Mouse (Mus musculus) intestine, embryonic 16.5 days (tissue): ENCODE data around the gene Dph2. TPM values are rescaled to one million over a fixed set of nuclear protein-coding genes. Genes with fewer than 3 reads are reported as not detected.

ENCODE experiments used
- ATAC-seq: fragments of 200-750 bp; cut with Nextera tagmentation; 2 replicates; pipeline ENCODE4 v1.8.0; 2017; ENCODE audit warnings: moderate TSS enrichment, moderate library complexity
- H3K27ac ChIP-seq: fragments of 300-500 bp; sonication (generic); 2 replicates; pipeline ENCODE4 v1.5.1; 2014; ENCODE audit warnings: mild to moderate bottlenecking, low read length
- H3K27me3 ChIP-seq: fragments of 300-500 bp; sonication (generic); replicated peaks from 2 replicates; pipeline ENCODE4 v1.6.1; 2014; ENCODE audit warnings: low read length, control low read depth, mixed read lengths; ENCODE audit not compliant: control insufficient read depth, insufficient read depth
- H3K36me3 ChIP-seq: fragments of 300-500 bp; sonication (generic); 2 replicates; pipeline ENCODE4 v1.6.1; 2014; ENCODE audit warnings: low read length, control low read depth; ENCODE audit not compliant: control insufficient read depth, insufficient read depth
- H3K4me1 ChIP-seq: fragments of 300-500 bp; sonication (generic); 2 replicates; pipeline ENCODE4 v1.6.1; 2014; ENCODE audit warnings: low read length, control low read depth, mixed read lengths; ENCODE audit not compliant: control insufficient read depth, insufficient read depth
- H3K4me2 ChIP-seq: fragments of 300-500 bp; sonication (generic); 2 replicates; pipeline ENCODE4 v1.6.1; 2014; ENCODE audit warnings: low read depth, low read length, control low read depth
- H3K4me3 ChIP-seq: fragments of 300-500 bp; sonication (generic); 2 replicates; pipeline ENCODE4 v1.5.1; 2014; ENCODE audit warnings: mild to moderate bottlenecking, low read length
- H3K9ac ChIP-seq: fragments of 300-500 bp; sonication (generic); 2 replicates; pipeline ENCODE4 v1.6.1; 2014; ENCODE audit warnings: low read depth, low read length
- H3K9me3 ChIP-seq: fragments of 300-500 bp; sonication (generic); 2 replicates; pipeline ENCODE4 v1.6.1; 2016; ENCODE audit warnings: low read length, control low read depth; ENCODE audit not compliant: control insufficient read depth
- WGBS: fragments of 180-500 bp; shearing (Covaris S2); extraction: QIAGEN DNeasy Blood & Tissue Kit; methylation state at CpG from one replicate; pipeline ENCODE4 v1.1.7; 2014; 5-methylcytosine and 5-hydroxymethylcytosine counted together
- polyA plus RNA-seq: library from polyadenylated mRNA; unstranded; fragments of >200 nt; fragmentation: Nextera tagmentation; extraction: Ambion mirVana; gene quantifications from 2 replicates; pipeline ENCODE4 v1.2.1, GENCODE M21; 2015

Dph2 gene
- polyA plus RNA-seq, 1 experiment from 2014 or later, result 19.4 TPM

- Histone ChIP-seq H3K36me3 (no peaks in the 10 kb centered on the region), H3K4me1 (peaks cover 7% of the 10 kb centered on the region; the same call in 1 of the 2 replicates), H3K9ac (no peak overlapping the region), H3K9me3 (no peaks in the 10 kb centered on the region), H3K4me3 (no peak overlapping the region), H3K4me2 (no peak overlapping the region), H3K27ac (no peak overlapping the region), H3K27me3 (no peaks in the 10 kb centered on the region)
- ATAC-seq, result no peak
- WGBS, result 57% methylated on average over 3 of the region's 3 CpGs
Measured at GRCm38 (mm10) chr4:117841566-117841965, 50.3 kb downstream of the Dph2 start.

DNA sequence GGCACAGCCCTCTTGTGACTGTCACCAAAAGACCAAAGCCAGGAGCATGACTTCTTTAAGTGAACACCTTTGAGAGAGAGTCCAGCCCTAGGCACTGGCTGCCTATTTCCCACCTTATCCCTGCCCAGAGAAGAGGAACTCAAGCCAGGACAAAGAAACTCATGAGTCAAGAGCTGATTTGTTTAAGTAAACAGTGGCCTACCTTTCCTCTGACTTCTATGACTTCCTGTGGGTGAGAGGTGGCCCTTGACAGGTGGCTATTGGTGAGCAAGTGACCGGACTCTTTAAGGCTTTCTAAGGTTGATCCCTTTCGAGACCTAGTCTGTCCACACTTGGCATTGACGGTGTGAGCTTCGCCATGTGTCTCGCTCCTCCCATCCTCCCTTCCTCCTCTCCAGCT lies 51.0 kb downstream of the Dph2 start:
- no peak overlapping the region for H3K27ac ChIP-seq
- H3K4me3 ChIP-seq, result no peak overlapping the region
- no peak overlapping the region for H3K9ac ChIP-seq
- WGBS, result 87% methylated on average over 5 of the region's 5 CpGs
- no peaks in the 10 kb centered on the region for H3K9me3 ChIP-seq
- no peak for ATAC-seq
- no peaks in the 10 kb centered on the region for H3K27me3 ChIP-seq
- no peak overlapping the region for H3K4me2 ChIP-seq
- H3K4me1 ChIP-seq, result peaks cover 7% of the 10 kb centered on the region; the same call in 1 of the 2 replicates
- no peaks in the 10 kb centered on the region for H3K36me3 ChIP-seq

- Histone ChIP-seq H3K9ac (no peak overlapping the region), H3K4me3 (no peak overlapping the region), H3K4me2 (no peak overlapping the region), H3K4me1 (peaks cover 12% of the 10 kb centered on the region), H3K27me3 (no peaks in the 10 kb centered on the region), H3K9me3 (no peaks in the 10 kb centered on the region), H3K27ac (no peak overlapping the region), H3K36me3 (no peaks in the 10 kb centered on the region)
- 77% methylated on average over 6 of the region's 6 CpGs for WGBS
- no peak for ATAC-seq
Measured at GRCm38 (mm10) chr4:117839366-117839765, 52.5 kb downstream of the Dph2 start.

Other genes starting within 250 kb of the Dph2 start
- gene Dmap1, start 209.8 kb downstream of the Dph2 start, polyA plus RNA-seq, result 40.7 and 45.0 TPM in 2 replicates
- gene Gm12845, start 167.6 kb downstream of the Dph2 start, polyA plus RNA-seq, result not detected in 2 replicates
- gene Klf17, start 126.4 kb downstream of the Dph2 start, polyA plus RNA-seq, result not detected in 2 replicates
- gene Slc6a9, start 57.5 kb downstream of the Dph2 start, polyA plus RNA-seq, result 10.1 and 10.8 TPM in 2 replicates
- gene Ccdc24, start 19.5 kb downstream of the Dph2 start, polyA plus RNA-seq, result 0.66 and 0.86 TPM in 2 replicates
- gene B4galt2, start 8.5 kb downstream of the Dph2 start, polyA plus RNA-seq, result 10.5 and 11.1 TPM in 2 replicates
- 345 and 371 TPM in 2 replicates for gene Atp6v0b, start 4.7 kb downstream of the Dph2 start, polyA plus RNA-seq
- gene Ipo13, start 23.0 kb upstream of the Dph2 start, polyA plus RNA-seq, result 31.1 and 37.4 TPM in 2 replicates
- 3.7 and 5.2 TPM in 2 replicates for gene Artn, start 37.7 kb upstream of the Dph2 start, polyA plus RNA-seq
- gene St3gal3, start 242.9 kb upstream of the Dph2 start, polyA plus RNA-seq, result 8.6 and 10.1 TPM in 2 replicates